Mouse (Mus musculus) heart, embryonic 16.5 days (tissue): ENCODE measurements around the gene Prkca. TPM values are rescaled to one million over a fixed set of nuclear protein-coding genes. Genes with fewer than 3 reads are reported as not detected.

Source experiments
- ATAC-seq: fragments of 200-750 bp; cut with Nextera tagmentation; replicated peaks from 2 replicates; pipeline ENCODE4 v1.8.0; 2017; ENCODE audit warnings: moderate number of reproducible peaks; ENCODE audit not compliant: insufficient read depth, low FRiP score; ENCODE audit errors: extremely low read depth
- H3K27ac ChIP-seq: fragments of 300-500 bp; sonication (generic); 2 replicates; pipeline ENCODE4 v1.5.1; 2014; ENCODE audit warnings: mild to moderate bottlenecking, low read length, control low read depth, moderate library complexity
- H3K27me3 ChIP-seq: fragments of 300-500 bp; sonication (generic); 2 replicates; pipeline ENCODE4 v1.6.1; 2014; ENCODE audit warnings: low read length, mixed read lengths; ENCODE audit not compliant: control insufficient read depth, insufficient read depth
- H3K36me3 ChIP-seq: fragments of 300-500 bp; sonication (generic); 2 replicates; pipeline ENCODE4 v1.6.1; 2014; ENCODE audit not compliant: control insufficient read depth, insufficient read depth
- H3K4me1 ChIP-seq: fragments of 300-500 bp; sonication (generic); 2 replicates; pipeline ENCODE4 v1.6.1; 2014; ENCODE audit warnings: low read length, mixed read lengths; ENCODE audit not compliant: control insufficient read depth, insufficient read depth
- H3K4me2 ChIP-seq: fragments of 300-500 bp; sonication (generic); 2 replicates; pipeline ENCODE4 v1.6.1; 2014; ENCODE audit warnings: low read depth, mild to moderate bottlenecking, control low read depth, low read length
- H3K4me3 ChIP-seq: fragments of 300-500 bp; sonication (generic); 2 replicates; pipeline ENCODE4 v1.5.1; 2014; ENCODE audit warnings: mild to moderate bottlenecking, control low read depth, low read length
- H3K9ac ChIP-seq: fragments of 300-500 bp; sonication (generic); 2 replicates; pipeline ENCODE4 v1.6.1; 2014; ENCODE audit warnings: low read length, control low read depth
- H3K9me3 ChIP-seq: fragments of 300-500 bp; sonication (generic); replicated peaks from 2 replicates; pipeline ENCODE4 v1.6.1; 2016; ENCODE audit warnings: low read length; ENCODE audit not compliant: control insufficient read depth
- WGBS: fragments of 180-500 bp; shearing (Covaris S2); extraction: QIAGEN DNeasy Blood & Tissue Kit; methylation state at CpG from one replicate; pipeline ENCODE4 v1.1.7; 2014; 5-methylcytosine and 5-hydroxymethylcytosine counted together
- polyA plus RNA-seq: library from polyadenylated mRNA; unstranded; fragments of >200 nt; fragmentation: Nextera tagmentation; extraction: Ambion mirVana; gene quantifications from 2 replicates; pipeline ENCODE4 v1.2.1, GENCODE M21; 2015

Gene Prkca
- polyA plus RNA-seq = 12.9 and 14.4 TPM in 2 replicates

- Histone ChIP-seq H3K9ac (peak within 1 kb of the TSS; percentile 95), H3K4me3 (peak within 1 kb of the TSS; percentile 73), H3K27me3 (no peaks in the 10 kb centered on the region), H3K4me2 (peak within 1 kb of the TSS; percentile 93), H3K9me3 (no peaks in the 10 kb centered on the region), H3K36me3 (no peaks in the 10 kb centered on the region), H3K4me1 (peaks cover 17% of the 10 kb centered on the region), H3K27ac (peak within 1 kb of the TSS; percentile 85)
- peak; percentile 91 for ATAC-seq
- WGBS = under 1% methylated on average over 57 of the region's 63 CpGs
Measured at GRCm38 (mm10) chr11:108343789-108344462, at the start of gene Prkca. Gene Prkca (minus strand): TSS chr11:108343928.

DNA sequence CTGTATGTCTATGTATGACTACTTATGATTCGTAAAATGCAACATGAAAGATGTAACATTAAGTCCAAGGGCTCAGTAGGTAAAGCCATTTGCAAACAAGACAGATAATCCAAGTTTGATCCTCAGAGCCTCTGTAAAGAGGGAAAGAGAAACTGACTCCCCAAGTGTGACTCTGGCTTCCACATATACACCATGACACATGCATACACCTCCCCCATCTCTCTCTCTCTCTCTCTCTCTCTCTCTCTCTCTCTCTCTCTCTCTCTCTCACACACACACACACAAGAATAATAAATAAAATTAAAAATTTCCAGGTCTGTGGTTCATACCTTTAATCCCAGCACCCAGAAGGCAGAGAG, 41.9 kb upstream of the Prkca start:
- Histone ChIP-seq H3K9me3 (no peaks in the 10 kb centered on the region), H3K4me2 (no peak overlapping the region), H3K36me3 (no peaks in the 10 kb centered on the region), H3K27me3 (no peaks in the 10 kb centered on the region), H3K27ac (no peak overlapping the region), H3K9ac (no peak overlapping the region), H3K4me3 (no peak overlapping the region), H3K4me1 (no peaks in the 10 kb centered on the region)
- 95% methylated on average over 1 of the region's 1 CpGs for WGBS
- no peak for ATAC-seq

DNA sequence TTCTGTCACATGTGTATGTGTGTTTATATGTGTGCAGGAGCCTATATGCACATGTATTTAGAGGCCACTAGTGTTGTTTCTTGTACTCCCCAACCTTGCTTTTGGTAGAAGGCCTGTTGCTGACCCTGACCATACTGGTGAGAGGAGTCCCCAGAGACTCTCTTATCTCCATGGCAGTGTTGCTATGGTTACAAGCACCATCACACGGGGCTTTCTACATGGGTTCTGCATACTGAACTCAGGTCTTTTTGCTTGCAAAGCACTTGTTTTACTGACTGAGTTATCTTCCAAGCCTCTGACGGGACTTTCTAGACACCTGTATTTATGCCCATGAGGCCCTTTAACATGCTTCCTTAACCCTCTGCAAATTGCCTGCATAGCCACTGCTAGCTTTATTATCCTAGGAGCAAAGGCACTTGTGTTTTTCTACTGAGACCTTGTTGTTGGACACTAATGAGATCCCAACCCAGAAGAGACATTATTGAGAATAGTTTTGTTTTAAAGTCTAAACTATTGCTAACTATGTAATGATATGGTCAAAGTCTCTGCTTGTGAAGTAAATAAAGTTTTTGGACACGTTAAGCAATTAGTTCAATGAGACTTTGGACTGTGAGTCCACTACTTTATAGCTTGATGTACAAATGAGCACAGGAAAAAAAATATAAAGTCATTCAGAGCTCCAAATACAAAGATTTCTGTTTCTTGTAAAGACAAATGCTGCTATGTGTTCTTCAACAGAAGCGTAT, 41.4 kb upstream of the Prkca start:
- no peak overlapping the region for H3K9ac ChIP-seq
- H3K4me2 ChIP-seq = no peak overlapping the region
- WGBS = 53% methylated on average over 4 of the region's 4 CpGs
- H3K9me3 ChIP-seq = no peaks in the 10 kb centered on the region
- H3K4me1 ChIP-seq = no peaks in the 10 kb centered on the region
- H3K36me3 ChIP-seq = no peaks in the 10 kb centered on the region
- H3K27ac ChIP-seq = no peak overlapping the region
- no peak for ATAC-seq
- no peak overlapping the region for H3K4me3 ChIP-seq
- H3K27me3 ChIP-seq = no peaks in the 10 kb centered on the region

DNA sequence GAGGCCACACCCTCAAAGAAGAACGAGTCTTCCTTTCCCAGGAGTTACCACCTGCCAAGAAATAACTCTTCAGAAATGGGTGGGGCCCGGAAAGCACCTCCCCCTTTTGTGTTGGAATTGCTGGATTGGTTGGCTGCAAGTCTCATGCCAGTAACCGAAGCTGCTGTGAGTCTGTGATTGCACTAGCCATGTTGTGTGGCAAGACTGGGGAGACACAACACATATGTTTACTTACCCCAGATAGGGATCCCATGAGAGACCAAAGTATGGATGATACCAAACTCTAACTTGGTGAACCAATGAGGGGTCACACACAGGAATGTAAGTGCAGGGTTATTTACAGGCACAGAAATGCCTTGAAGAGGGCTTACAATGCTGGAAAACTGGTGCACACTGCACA, 38.9 kb upstream of the Prkca start:
- H3K9ac ChIP-seq = no peak overlapping the region
- 0 out of 2 replicates have a peak, but pooled peaks cover 3% of the 10 kb centered on the region for H3K4me1 ChIP-seq
- no peak overlapping the region for H3K4me3 ChIP-seq
- H3K36me3 ChIP-seq = no peaks in the 10 kb centered on the region
- no peak overlapping the region for H3K27ac ChIP-seq
- H3K4me2 ChIP-seq = no peak overlapping the region
- WGBS = 74% methylated on average over 3 of the region's 3 CpGs
- no peaks in the 10 kb centered on the region for H3K9me3 ChIP-seq
- no peaks in the 10 kb centered on the region for H3K27me3 ChIP-seq
- no peak for ATAC-seq

- H3K4me2 ChIP-seq = no peak overlapping the region
- H3K27ac ChIP-seq = no peak overlapping the region
- H3K4me1 ChIP-seq = 0 out of 2 replicates have a peak, but pooled peaks cover 3% of the 10 kb centered on the region
- no peaks in the 10 kb centered on the region for H3K9me3 ChIP-seq
- no peak overlapping the region for H3K9ac ChIP-seq
- ATAC-seq = no peak
- H3K36me3 ChIP-seq = no peaks in the 10 kb centered on the region
- H3K27me3 ChIP-seq = no peaks in the 10 kb centered on the region
- 61% methylated on average over 4 of the region's 4 CpGs for WGBS
- no peak overlapping the region for H3K4me3 ChIP-seq
Measured at GRCm38 (mm10) chr11:108378363-108378751, 34.6 kb upstream of the Prkca start.

DNA sequence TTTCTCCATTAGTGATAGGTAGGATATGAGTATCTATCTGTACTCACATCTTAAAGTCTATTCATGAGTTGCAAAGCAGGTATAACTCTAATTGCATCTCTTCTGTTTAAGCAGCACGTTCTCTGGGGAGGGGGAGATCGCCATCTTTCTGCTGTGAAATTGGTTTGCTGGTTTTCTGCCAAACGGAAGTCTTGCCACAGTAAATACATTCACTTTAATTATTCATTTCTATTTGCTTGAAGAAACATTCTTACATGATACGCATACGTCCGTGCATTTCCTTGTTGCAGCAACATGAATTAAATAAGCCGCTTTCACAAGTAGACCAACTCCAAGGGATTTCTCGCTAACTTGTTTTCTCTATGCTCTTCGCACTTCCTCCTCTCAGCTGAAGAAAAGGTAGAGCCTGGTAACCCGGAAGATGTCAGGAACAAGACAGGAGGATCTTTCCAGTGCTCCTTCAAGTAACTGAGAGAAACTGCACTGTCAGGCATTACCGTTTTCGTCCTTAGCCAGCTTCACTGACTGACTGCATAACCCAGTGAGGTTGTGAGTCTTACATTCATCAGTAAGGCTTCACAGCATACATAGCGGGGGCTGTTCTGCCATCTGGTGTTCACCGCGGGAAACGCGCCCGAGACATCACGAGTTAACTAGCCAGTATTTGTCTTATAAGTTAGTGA, 34.1 kb upstream of the Prkca start:
- 39% methylated on average over 19 of the region's 19 CpGs for WGBS
- Histone ChIP-seq H3K36me3 (no peaks in the 10 kb centered on the region), H3K4me2 (peak overlapping the region; percentile 15; the same call in 1 of the 2 replicates), H3K9ac (no peak overlapping the region), H3K4me3 (no peak overlapping the region), H3K9me3 (no peaks in the 10 kb centered on the region), H3K27me3 (no peaks in the 10 kb centered on the region), H3K27ac (no peak overlapping the region), H3K4me1 (0 out of 2 replicates have a peak, but pooled peaks cover 3% of the 10 kb centered on the region)
- peak; percentile 77 for ATAC-seq

DNA sequence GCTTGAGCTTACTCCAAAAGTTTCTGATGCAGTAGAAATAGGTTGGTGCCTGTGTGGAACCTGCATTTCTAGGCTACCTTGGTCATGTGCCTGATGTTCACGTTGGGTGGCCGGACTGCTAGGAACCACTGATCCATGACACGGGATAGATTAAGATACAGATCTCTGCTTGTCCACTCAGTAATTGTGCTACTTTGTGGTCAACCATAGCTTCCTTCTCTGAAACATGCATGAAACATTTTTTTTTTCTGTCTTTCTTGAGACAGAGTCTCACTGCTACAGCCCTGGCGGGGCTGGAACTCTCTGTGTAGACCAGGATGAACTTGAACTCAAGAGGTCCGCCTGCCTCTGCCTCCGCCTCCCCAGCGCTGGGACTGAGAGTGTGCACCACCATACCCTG, 33.1 kb upstream of the Prkca start:
- Histone ChIP-seq H3K9me3 (no peaks in the 10 kb centered on the region), H3K4me1 (peaks cover 8% of the 10 kb centered on the region), H3K9ac (no peak overlapping the region), H3K36me3 (no peaks in the 10 kb centered on the region), H3K4me3 (no peak overlapping the region), H3K4me2 (no peak overlapping the region), H3K27ac (no peak overlapping the region), H3K27me3 (no peaks in the 10 kb centered on the region)
- ATAC-seq = no peak
- WGBS = 90% methylated on average over 7 of the region's 7 CpGs

GRCm38 (mm10) chr11:108367046-108367445, 23.3 kb upstream of the Prkca start:
- H3K27me3 ChIP-seq = no peaks in the 10 kb centered on the region
- no peak overlapping the region for H3K4me3 ChIP-seq
- H3K27ac ChIP-seq = no peak overlapping the region
- H3K4me1 ChIP-seq = peaks cover 8% of the 10 kb centered on the region
- H3K9me3 ChIP-seq = no peaks in the 10 kb centered on the region
- H3K4me2 ChIP-seq = no peak overlapping the region
- ATAC-seq = no peak
- H3K9ac ChIP-seq = no peak overlapping the region
- H3K36me3 ChIP-seq = no peaks in the 10 kb centered on the region
- WGBS = 42% methylated on average over 1 of the region's 1 CpGs

- Histone ChIP-seq H3K9ac (no peak overlapping the region), H3K4me2 (no peak overlapping the region), H3K9me3 (no peaks in the 10 kb centered on the region), H3K27ac (no peak overlapping the region), H3K36me3 (no peaks in the 10 kb centered on the region), H3K4me3 (no peak overlapping the region), H3K4me1 (peaks cover 5% of the 10 kb centered on the region; the same call in 1 of the 2 replicates), H3K27me3 (no peaks in the 10 kb centered on the region)
- WGBS = 64% methylated on average over 7 of the region's 7 CpGs
- no peak for ATAC-seq
Measured at GRCm38 (mm10) chr11:108365600-108365999, 21.9 kb upstream of the Prkca start.
